Mouse (Mus musculus) spleen, adult 10 weeks (tissue): Measurements from ENCODE around the gene Fgg. TPM values are rescaled to one million over a fixed set of nuclear protein-coding genes. Genes with fewer than 3 reads are reported as not detected.

ENCODE experiments used
- polyA plus RNA-seq: library from polyadenylated mRNA; stranded (reverse); fragments of 350-450 nt; fragmentation: Illumina TruSeq; extraction: RNeasy Lipid Tissue Mini Kit (QIAGEN cat#74804); gene quantifications from one replicate; pipeline ENCODE4 v1.2.3, GENCODE M21; 2015; ENCODE audit warnings: low replicate concordance; ENCODE audit not compliant: insufficient read depth

The Fgg gene
- not detected for polyA plus RNA-seq

DNA sequence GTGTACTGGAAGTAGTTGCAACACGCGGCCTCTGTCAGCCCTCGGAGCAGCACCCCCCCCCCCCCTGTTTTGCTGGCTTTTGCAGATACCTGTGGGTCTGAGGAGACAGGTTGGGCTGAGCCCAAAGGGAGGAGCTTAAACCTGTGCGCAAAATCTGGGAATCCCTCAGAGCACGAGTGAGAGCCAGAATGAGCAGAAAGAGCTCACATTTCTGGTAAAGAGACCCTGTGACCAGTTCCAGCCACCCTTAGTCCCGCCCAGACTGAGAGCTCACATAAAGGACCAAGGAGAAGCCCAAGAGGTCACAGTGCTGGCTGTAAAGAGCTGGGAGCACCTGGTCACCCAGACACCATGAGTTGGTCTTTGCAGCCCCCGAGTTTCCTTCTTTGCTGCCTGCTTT lies at the start of gene Fgg:
Gene Fgg (plus strand): TSS at position 168 of the 400 bp plus-strand sequence.

DNA sequence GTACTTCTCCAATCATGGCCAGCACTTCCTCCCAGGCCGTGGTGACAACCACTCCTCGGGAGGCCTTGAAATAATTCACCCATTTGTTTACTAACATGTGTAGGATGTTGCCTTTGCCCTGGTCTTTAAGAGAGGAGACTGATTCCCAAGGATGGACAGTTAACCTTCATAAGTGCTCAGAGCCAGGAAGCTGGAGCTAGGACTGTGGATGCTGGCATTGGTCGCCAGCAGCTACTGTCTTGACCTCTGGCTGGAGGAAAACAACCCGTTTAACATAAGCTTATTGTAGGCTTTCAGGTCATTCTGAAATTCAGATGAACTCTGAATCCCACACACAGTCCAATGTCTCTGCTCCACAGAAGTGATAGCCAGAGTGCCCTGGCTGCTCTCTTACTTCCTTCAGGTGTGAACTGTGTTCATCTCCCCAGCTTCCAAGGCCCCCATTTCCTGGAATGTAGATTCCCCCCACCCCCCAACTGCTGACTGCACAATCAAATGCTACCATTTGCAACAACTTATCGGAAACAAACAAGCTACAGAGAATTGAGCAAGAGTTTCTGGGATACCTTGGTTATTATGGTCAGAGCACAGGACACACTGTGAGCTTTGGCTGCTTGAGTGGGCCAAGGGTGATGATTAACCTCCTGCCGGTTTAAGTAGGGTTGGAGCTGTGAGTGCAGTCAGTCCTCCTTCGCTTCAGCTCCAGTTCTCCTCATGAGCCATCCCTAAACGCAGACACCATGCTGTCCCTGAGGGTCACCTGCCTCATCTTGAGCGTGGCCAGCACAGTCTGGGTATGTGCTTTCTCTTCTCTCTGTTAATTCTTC lies 18.2 kb downstream of the Fgg start, which contains the start of gene Fga:
Gene Fga (plus strand): TSS at position 602 of the 827 bp plus-strand sequence.

GRCm38 (mm10) chr3:83049680-83050079 lies 42.2 kb downstream of the Fgg start, which contains the start of gene Fgb:
TSS of gene Fgb (minus strand) at chr3:83049863.

DNA sequence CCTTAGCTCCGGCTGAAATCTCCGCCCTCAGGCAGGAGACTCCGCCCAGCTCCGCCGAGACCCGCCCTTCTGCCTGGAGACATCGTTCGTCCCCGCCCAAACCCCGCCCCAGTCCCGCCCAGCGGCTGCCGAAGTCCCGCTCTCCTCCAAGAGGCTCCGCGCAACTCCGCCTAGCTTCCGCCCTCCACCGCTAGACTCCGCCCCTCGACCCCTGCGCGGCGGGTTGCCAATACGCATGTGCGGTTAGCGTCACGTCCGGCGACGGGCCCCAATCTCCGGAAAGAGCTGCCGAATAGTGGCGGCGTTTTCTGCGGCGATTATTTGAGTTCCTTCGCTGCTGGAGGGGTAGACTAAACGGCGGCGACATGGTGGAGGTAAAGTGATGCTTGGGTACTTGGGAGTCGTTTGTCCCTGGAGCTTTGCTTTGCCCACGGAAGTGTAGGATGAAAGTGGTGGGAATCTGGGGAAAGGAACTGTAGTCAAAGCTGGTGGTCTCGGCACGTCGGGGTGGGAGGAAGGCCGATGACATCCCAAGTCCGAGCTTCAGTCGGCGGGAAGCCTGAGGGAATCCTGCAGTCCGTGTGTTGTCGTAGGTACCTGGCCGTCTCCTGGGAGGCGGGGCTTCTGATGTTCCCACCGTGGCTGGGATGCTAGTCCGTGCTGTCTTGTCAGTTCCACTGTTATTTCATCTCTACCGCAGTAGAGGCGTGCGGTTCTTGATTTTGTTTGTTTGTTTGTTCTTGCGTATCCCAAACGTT lies 47.9 kb downstream of the Fgg start, which contains the start of gene Plrg1:
Gene Plrg1 (plus strand): TSS at position 242 of the 758 bp plus-strand sequence.

Other genes with a start within 250 kb of the Fgg start
- gene Rbm46, start 131.2 kb upstream of the Fgg start, polyA plus RNA-seq = 1.6 TPM
- 9.0 TPM for gene Lrat, start 103.8 kb upstream of the Fgg start, polyA plus RNA-seq
- gene Fga, start 18.4 kb downstream of the Fgg start, polyA plus RNA-seq = not detected
- gene Fgb, start 42.1 kb downstream of the Fgg start, polyA plus RNA-seq = not detected
- 64.5 TPM for gene Plrg1, start 47.8 kb downstream of the Fgg start, polyA plus RNA-seq
- gene Dchs2, start 120.2 kb downstream of the Fgg start, polyA plus RNA-seq = 0.17 TPM